Mouse (Mus musculus): ENCODE data around the gene Slc43a1.

Slc43a1 gene

GRCm38 (mm10) chr2:84880590-84880989 is 41.9 kb downstream of the Slc43a1 start:
- no peak for TF ChIP-seq GATA4 (IDR thresholded peaks at IDR 0.05; ENCODE audit: insufficient replicate concordance, low read length)

DNA sequence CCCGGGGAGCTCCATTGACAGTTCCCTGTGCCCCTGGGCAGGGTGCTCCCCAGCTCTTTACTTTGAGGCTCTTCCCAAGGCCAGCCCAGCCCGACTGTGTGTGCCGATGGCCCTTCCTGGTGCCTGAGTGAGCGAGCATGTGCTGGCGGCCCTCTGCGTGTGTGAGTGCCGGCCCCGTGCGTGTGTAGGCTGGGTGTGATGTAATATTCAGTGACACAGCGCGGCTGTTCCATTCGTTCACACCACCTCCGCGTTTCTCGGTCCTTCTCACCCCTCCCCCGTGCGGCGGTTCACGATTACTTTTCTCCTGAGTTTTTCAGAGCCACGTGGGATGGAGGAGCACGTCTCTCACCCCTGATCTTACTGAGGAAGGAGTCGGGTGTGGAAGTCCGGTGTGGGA is 44.0 kb downstream of the Slc43a1 start:
- TF ChIP-seq GATA4 (IDR thresholded peaks at IDR 0.05; ENCODE audit: insufficient replicate concordance, low read length) = no peak

DNA sequence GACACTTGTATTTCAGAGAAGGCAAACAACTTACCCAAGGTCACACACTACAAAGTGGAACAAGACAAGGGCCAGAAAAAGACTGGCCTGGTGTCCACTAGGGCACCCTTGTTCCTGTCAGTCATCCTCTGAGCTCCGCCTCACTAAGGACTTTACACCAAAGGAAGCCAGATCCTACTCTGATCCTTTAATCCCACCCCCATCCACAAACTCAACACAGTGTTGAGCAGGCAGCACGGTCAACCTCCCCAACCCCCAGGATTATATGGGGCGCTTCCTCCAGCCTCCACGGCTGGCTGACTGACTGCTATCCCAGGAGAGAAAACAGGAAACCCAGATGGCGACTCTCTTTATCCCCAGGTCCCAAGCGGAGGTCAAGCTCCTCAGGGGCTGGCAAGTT is 44.4 kb downstream of the Slc43a1 start:
- no peak for TF ChIP-seq GATA4 (IDR thresholded peaks at IDR 0.05; ENCODE audit: insufficient replicate concordance, low read length)

DNA sequence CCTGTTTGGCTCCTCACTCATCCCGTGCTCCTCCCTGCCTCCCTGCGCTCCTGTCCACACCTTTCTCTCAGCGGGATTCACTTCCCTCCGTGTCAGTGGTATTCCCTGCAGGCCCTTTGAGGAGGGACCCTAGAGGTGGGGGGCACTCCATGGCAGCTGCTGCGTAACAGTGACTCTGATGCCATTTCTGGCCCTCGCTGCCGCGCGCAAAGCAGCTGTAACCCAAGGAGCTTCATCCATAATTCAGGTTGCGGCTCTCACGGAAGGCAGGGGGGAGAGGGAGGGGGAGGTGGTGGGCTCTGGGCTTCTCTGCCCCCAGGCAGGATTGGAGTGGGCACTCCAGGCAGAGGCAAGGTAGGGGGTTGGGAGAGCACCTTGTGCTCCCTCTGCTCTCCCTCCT is 44.9 kb downstream of the Slc43a1 start:
- TF ChIP-seq GATA4 (IDR thresholded peaks at IDR 0.05; ENCODE audit: insufficient replicate concordance, low read length) = no peak

- TF ChIP-seq GATA4 (IDR thresholded peaks at IDR 0.05; ENCODE audit: insufficient replicate concordance, low read length) = no peak
These were observed 45.3 kb downstream of the Slc43a1 start for GRCm38 (mm10) chr2:84883942-84884341.

DNA sequence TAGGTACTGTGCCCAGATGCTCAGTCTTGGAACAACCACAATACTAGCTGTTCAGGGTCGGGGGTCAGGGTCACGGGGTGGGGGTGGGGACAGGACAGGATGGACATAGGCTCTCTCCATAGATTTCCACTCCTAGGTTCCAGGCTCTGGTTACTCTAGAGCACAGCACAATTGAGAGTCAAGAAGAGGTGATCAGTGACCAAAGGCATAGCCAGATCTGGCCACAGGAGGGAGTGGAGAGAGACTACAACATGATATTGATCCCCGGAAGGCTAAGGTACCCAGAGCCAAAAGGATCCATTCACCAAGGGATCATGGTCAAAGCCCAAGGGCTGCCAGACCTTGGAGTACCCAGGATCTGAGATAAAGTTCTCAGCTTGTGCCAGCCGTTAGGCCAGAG is 46.0 kb downstream of the Slc43a1 start:
- no peak for TF ChIP-seq GATA4 (IDR thresholded peaks at IDR 0.05; ENCODE audit: insufficient replicate concordance, low read length)

GRCm38 (mm10) chr2:84885084-84886055 is 46.7 kb downstream of the Slc43a1 start:
- no peak for TF ChIP-seq GATA4 (IDR thresholded peaks at IDR 0.05; ENCODE audit: insufficient replicate concordance, low read length)

GRCm38 (mm10) chr2:84886234-84886731 is 47.6 kb downstream of the Slc43a1 start, which contains the start of gene Rtn4rl2:
Rtn4rl2 (minus strand) TSS chr2:84886710.
- TF ChIP-seq GATA4 (IDR thresholded peaks at IDR 0.05; ENCODE audit: insufficient replicate concordance, low read length) = no peak

GRCm38 (mm10) chr2:84886821-84887281 is 48.2 kb downstream of the Slc43a1 start:
- no peak for TF ChIP-seq GATA4 (IDR thresholded peaks at IDR 0.05; ENCODE audit: insufficient replicate concordance, low read length)

DNA sequence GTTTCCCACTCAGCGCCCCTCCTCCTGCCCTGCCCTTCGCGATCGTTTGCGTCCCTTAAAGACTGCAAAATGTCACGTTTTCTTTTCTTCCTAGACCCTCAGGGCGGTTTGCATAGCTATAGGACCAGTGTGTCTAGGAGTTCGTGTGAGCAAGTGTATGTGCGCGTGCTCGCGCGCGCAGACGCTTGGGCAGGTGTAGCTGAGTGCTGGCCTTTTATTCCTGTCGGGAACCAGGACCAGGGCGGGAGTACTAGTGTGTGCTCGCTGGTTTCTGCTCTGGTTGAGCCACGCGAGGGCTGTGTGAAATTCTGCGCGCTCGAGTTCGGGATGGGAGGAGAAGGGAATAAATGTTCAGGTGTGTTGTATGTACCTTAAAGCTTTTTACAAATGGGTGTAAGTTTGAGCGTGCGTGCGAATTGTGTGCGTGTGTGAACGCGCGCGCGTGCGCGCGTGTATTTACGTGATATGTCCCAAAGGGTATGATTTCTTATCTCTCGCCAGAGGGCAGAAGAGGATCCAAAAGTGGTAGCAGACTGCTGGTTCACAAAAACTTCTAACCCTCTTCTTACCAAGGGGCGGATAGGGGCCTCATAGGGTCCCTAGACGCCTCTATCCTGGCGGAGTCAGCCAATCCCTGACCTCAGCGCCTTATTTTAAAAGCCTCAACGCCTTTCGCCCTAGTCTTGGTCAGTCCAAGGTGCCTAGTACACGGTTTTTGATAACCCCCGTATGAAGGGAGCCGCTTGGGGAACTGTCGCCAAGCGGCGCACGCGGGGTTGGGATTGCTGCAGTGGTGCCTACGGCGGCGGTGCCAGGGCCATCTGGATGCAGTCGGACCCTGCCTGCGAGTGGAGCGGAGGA is 49.0 kb downstream of the Slc43a1 start:
- no peak for TF ChIP-seq GATA4 (IDR thresholded peaks at IDR 0.05; ENCODE audit: insufficient replicate concordance, low read length)

DNA sequence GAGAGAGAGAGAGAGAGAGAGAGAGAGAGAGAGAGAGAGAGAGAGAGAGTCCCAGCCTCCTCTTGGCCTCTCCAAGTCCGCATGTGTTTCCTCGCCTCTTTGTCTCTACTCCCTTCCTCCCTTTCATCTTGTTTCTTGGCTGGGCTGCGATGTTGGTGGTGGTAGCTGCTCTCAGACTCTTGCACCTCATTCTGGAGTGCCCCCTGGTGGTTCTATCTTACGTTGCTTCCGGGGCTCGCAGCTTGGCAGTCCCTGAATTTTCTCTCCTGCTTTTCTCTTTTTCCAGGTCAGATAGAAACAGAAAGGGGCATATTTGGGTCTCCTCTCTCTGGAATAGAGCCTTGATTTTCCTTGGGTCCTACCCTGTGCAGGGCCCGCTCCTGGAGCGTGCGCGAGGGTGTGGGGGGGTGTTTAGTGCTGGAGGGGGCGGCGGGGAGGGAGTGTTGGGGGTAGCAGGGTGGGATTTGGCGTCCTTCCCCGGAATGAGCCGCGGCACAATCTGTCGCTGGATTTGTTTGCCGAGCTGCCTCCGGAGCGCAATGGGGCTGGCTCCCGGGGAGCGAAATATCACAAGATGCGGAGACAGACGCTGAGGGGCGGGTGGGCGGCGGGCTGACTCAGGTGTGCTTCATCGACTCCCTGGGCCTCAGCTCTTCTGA is 50.1 kb downstream of the Slc43a1 start:
- no peak for TF ChIP-seq GATA4 (IDR thresholded peaks at IDR 0.05; ENCODE audit: insufficient replicate concordance, low read length)

DNA sequence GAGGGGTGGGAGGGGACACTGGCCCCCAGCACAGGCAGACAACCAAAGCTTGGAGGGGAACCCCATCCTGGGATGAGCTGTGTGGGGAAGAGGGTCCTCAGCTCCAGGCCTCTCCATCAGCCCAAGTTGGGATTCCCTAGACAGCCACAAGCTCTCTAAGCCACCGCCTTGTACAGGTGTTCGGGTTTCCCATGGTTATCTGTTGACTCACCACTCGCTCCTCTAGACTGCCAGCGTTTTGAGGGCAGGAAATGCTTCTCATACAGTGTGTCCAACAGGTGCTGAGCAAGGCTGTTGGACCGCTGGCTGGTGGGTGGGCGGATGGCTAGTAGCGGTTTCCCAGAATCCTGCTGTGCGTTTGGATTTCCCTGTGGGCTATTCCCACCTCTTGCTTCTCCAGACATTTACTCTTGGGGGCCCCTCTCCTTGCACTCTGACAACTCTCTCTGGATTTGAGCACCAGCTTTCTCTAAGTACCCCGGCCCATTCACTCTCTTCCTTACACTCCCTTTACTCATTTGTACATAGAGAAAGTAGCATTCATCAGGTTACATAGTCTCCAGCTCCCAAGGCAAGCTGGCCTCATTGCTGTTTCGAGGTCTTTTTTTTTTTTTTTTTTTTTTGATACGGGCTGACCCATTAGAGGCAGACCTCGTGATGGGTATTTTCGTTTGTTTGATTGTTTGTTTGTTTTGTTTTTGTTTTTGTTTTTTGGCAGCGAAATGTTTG is 50.8 kb downstream of the Slc43a1 start:
- no peak for TF ChIP-seq GATA4 (IDR thresholded peaks at IDR 0.05; ENCODE audit: insufficient replicate concordance, low read length)

DNA sequence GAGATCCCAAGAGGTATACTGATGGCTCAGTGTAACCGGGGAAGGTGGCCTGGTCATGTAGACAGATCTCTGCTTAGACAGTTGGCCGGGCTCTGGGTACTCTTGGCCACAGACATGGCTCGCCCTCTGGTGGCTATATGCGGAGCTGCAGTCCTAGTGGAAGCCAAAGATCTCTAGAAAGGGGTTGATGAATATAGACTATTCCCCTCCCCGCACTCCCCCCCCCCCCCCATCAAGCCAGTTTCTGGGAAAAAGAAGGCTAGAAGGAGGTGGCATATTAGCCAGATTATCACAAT is 51.3 kb downstream of the Slc43a1 start:
- TF ChIP-seq GATA4 (IDR thresholded peaks at IDR 0.05; ENCODE audit: insufficient replicate concordance, low read length) = no peak

GRCm38 (mm10) chr2:84893359-84893758 is 54.7 kb downstream of the Slc43a1 start:
- no peak for TF ChIP-seq GATA4 (IDR thresholded peaks at IDR 0.05; ENCODE audit: insufficient replicate concordance, low read length)

All from liver, adult (tissue).